In the genomic region with DNA sequence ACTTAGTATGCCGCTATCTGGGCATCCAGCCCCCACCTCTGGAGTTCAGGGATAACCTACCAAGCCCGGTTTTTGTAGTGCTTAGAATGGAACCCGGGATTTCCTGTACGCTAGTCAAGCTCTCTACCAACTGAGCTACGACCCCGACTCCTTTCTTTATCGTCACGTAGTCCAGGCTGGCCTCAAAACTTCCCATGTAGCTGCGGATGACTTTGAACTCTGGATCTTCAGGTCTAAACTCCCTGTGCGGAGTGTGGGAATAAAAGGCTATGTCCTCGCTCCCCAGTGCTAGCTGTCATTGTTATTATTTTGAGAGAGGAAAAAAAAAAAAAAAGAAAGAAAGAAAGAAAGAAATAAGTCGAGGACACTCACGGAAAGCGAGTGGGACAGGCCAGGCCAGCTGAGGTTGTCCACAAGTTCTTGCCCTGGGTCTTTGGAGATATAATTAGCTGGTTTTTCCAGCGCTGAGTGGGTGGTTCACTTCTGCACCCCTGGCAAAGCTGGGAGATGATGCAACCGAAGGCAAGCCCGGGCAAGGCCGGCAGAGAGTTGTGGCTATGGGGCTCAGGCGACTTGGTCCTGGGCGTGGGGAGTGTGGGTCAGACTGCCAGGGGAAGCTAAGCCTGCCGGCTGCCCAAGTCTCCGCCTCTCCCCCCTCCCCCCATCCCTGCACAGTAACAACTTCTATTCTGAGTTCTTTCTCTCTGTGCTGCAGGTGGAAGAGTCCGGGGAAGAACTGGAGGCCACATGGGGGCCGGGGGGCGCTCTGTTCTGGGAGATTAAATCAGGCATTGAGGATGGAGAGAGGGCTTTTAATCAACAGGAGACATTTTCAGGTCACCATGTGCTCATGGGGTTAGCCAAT, we compare ENCODE assay signal across 8 mouse cellular contexts. TPM values are rescaled to one million over a fixed set of nuclear protein-coding genes. Genes with fewer than 3 reads are reported as not detected.
DNase-seq lines count a peak whose midpoint lies in the region; ATAC-seq lines count a peak whose summit lies in the region.

No protein-coding gene starts in this region.

- peaks cover 13% of the 10 kb centered on the region for H3K27me3 ChIP-seq in embryonic facial prominence, embryonic 14.5 days (replicated peaks; ENCODE audit: control insufficient read depth, insufficient read depth, low read length)
- H3K27me3 ChIP-seq in heart, embryonic 14.5 days (ENCODE audit: control insufficient read depth, insufficient read depth, low read length): peaks cover 5% of the 10 kb centered on the region; the same call in 1 of the 2 replicates
- no peaks in the 10 kb centered on the region for H3K27me3 ChIP-seq in megakaryocyte, embryonic 14.5 days (replicated peaks)

- peak; percentile 66 for ATAC-seq in embryonic facial prominence, embryonic 14.5 days (ENCODE audit: low read depth)
- ATAC-seq in heart, embryonic 14.5 days (ENCODE audit: insufficient number of reproducible peaks, insufficient read depth, low FRiP score, low read depth): peak; percentile 62

- H3K27ac ChIP-seq in embryonic facial prominence, embryonic 14.5 days (replicated peaks; ENCODE audit: low read depth, low read length): peak overlapping the region; percentile 80
- H3K27ac ChIP-seq in heart, embryonic 14.5 days (replicated peaks in 1 of 2; ENCODE audit: control insufficient read depth in 1 of 2, insufficient read depth in 1 of 2, low read depth in 2 of 2, low read length in 2 of 2): peak overlapping the region; percentile 50 to 70

- H3K4me3 ChIP-seq in embryonic facial prominence, embryonic 14.5 days (ENCODE audit: low read depth, low read length): peak overlapping the region; percentile 30
- peak overlapping the region; percentile 35 to 40 for H3K4me3 ChIP-seq in heart, embryonic 14.5 days (ENCODE audit: control insufficient read depth in 1 of 2, insufficient read depth in 1 of 2, low read depth in 1 of 2, low read length in 2 of 2)
- peak overlapping the region; percentile 93 for H3K4me3 ChIP-seq in megakaryocyte, embryonic 14.5 days (replicated peaks)

- peak; percentile 31 to 51 for DNase-seq in cerebellum, postnatal 10 days
- DNase-seq in cerebellum, adult 11 months: no peak
- peak; percentile 56 for DNase-seq in MEL-GATA-1-ER (ENCODE audit: extremely low read depth, low read depth)
- DNase-seq in embryonic facial prominence, embryonic 14.5 days (ENCODE audit: low spot score): peak; percentile 81
- peak; percentile 22 to 69 for DNase-seq in kidney, postnatal 25 days
- peak; percentile 73 for DNase-seq in urinary bladder, adult 2 months (ENCODE audit: low spot score)

- H3K4me1 ChIP-seq in embryonic facial prominence, embryonic 14.5 days (ENCODE audit: control insufficient read depth, insufficient read depth, low read length): peaks cover 26% of the 10 kb centered on the region
- peaks cover 23 to 28% of the 10 kb centered on the region in 2 experiments for H3K4me1 ChIP-seq in heart, embryonic 14.5 days (ENCODE audit: control insufficient read depth in 2 of 2, insufficient read depth in 2 of 2, low read length in 2 of 2)
- peaks cover 59% of the 10 kb centered on the region for H3K4me1 ChIP-seq in megakaryocyte, embryonic 14.5 days

- H3K36me3 ChIP-seq in embryonic facial prominence, embryonic 14.5 days (ENCODE audit: control insufficient read depth, insufficient read depth, low read length): no peaks in the 10 kb centered on the region
- no peaks in the 10 kb centered on the region for H3K36me3 ChIP-seq in heart, embryonic 14.5 days (ENCODE audit: control insufficient read depth, insufficient read depth, low read length)
- peaks cover 29% of the 10 kb centered on the region for H3K36me3 ChIP-seq in megakaryocyte, embryonic 14.5 days (replicated peaks; ENCODE audit: low read length)

- WGBS in embryonic facial prominence, embryonic 14.5 days: 7% methylated on average over 24 of the region's 25 CpGs
- WGBS in heart, embryonic 14.5 days: 4% methylated on average over 25 of the region's 25 CpGs

- H3K4me2 ChIP-seq in embryonic facial prominence, embryonic 14.5 days (ENCODE audit: low read depth, low read length): peak overlapping the region; percentile 60
- peak overlapping the region; percentile 64 for H3K4me2 ChIP-seq in heart, embryonic 14.5 days (ENCODE audit: low read length)

- H3K9ac ChIP-seq in embryonic facial prominence, embryonic 14.5 days (ENCODE audit: low read depth, low read length): peak overlapping the region; percentile 48
- peak overlapping the region; percentile 68 for H3K9ac ChIP-seq in heart, embryonic 14.5 days (ENCODE audit: low read length)

- 0 out of 2 replicates have a peak, but pooled peaks cover under 1% of the 10 kb centered on the region for H3K9me3 ChIP-seq in embryonic facial prominence, embryonic 14.5 days (ENCODE audit: control insufficient read depth, low read length)
- no peaks in the 10 kb centered on the region for H3K9me3 ChIP-seq in heart, embryonic 14.5 days (ENCODE audit: control insufficient read depth, low read length)
- peaks cover 6% of the 10 kb centered on the region for H3K9me3 ChIP-seq in megakaryocyte, embryonic 14.5 days

RNA-seq across cellular contexts. Expression of a gene that starts 12.0 kb away (rescaled TPM):
- polyA plus RNA-seq in embryonic facial prominence, embryonic 14.5 days (2014; fragmentation: Nextera tagmentation; extraction: Ambion mirVana): 223 and 292 TPM in 2 replicates
- polyA plus RNA-seq in heart, embryonic 14.5 days (2014; fragmentation: Nextera tagmentation; extraction: Ambion mirVana): 51.7 and 57.7 TPM in 2 replicates
- polyA plus RNA-seq in megakaryocyte, embryonic 14.5 days (2012; ENCODE audit: insufficient read depth, low replicate concordance): 228 and 253 TPM in 2 replicates
- 39.8 and 42.3 TPM in 2 replicates for polyA plus RNA-seq in urinary bladder, adult 2 months (2012; rRNA removed)

RNA-seq across cellular contexts. Expression of a gene that starts 35.2 kb away (rescaled TPM):
- 1.7 and 2.2 TPM in 2 replicates for polyA plus RNA-seq in embryonic facial prominence, embryonic 14.5 days (2014; fragmentation: Nextera tagmentation; extraction: Ambion mirVana)
- 0.23 and 0.36 TPM in 2 replicates for polyA plus RNA-seq in heart, embryonic 14.5 days (2014; fragmentation: Nextera tagmentation; extraction: Ambion mirVana)
- polyA plus RNA-seq in megakaryocyte, embryonic 14.5 days (2012; ENCODE audit: insufficient read depth, low replicate concordance): 3.4 and 22.3 TPM in 2 replicates
- 1.5 and 1.9 TPM in 2 replicates for polyA plus RNA-seq in urinary bladder, adult 2 months (2012; rRNA removed)

RNA-seq across cellular contexts. Expression of a gene that starts 46.3 kb away (rescaled TPM):
- polyA plus RNA-seq in embryonic facial prominence, embryonic 14.5 days (2014; fragmentation: Nextera tagmentation; extraction: Ambion mirVana): 494 and 574 TPM in 2 replicates
- polyA plus RNA-seq in heart, embryonic 14.5 days (2014; fragmentation: Nextera tagmentation; extraction: Ambion mirVana): 340 and 357 TPM in 2 replicates
- polyA plus RNA-seq in megakaryocyte, embryonic 14.5 days (2012; ENCODE audit: insufficient read depth, low replicate concordance): 27.5 and 103 TPM in 2 replicates
- polyA plus RNA-seq in urinary bladder, adult 2 months (2012; rRNA removed): 139 and 169 TPM in 2 replicates

Comparison
In these comparisons a context has a peak if more than half of its experiments do, and no peak if none do; other contexts are left out.
1. H3K4me3 ChIP-seq: peak in every context shown above with its lines; median percentile 93 in megakaryocyte, embryonic 14.5 days; 38 in heart, embryonic 14.5 days; 30 in embryonic facial prominence, embryonic 14.5 days.